Mouse (Mus musculus) forebrain, embryonic 13.5 days (tissue): ENCODE data around the gene Olfm2. TPM values are rescaled to one million over a fixed set of nuclear protein-coding genes. Genes with fewer than 3 reads are reported as not detected.

ENCODE experiments used
- ATAC-seq: fragments of 200-750 bp; cut with Nextera tagmentation; 2 replicates; pipeline ENCODE4 v1.8.0; 2017
- H3K27ac ChIP-seq: fragments of 300-500 bp; sonication (generic); 2 replicates; pipeline ENCODE4 v1.5.1; 2015; ENCODE audit warnings: inconsistent platforms, mild to moderate bottlenecking, moderate library complexity
- H3K27me3 ChIP-seq: fragments of 300-500 bp; sonication (generic); 2 replicates; pipeline ENCODE4 v1.6.1; 2015; ENCODE audit warnings: mild to moderate bottlenecking, inconsistent platforms
- H3K36me3 ChIP-seq: fragments of 300-500 bp; sonication (generic); 2 replicates; pipeline ENCODE4 v1.6.1; 2015; ENCODE audit warnings: mild to moderate bottlenecking, inconsistent platforms; ENCODE audit not compliant: poor library complexity, severe bottlenecking
- H3K4me1 ChIP-seq: fragments of 300-500 bp; sonication (generic); 2 replicates; pipeline ENCODE4 v1.6.1; 2015; ENCODE audit warnings: inconsistent platforms
- H3K4me2 ChIP-seq: fragments of 300-500 bp; sonication (generic); 2 replicates; pipeline ENCODE4 v1.6.1; 2015; ENCODE audit warnings: inconsistent platforms, mild to moderate bottlenecking, moderate library complexity
- H3K4me3 ChIP-seq: fragments of 300-500 bp; sonication (generic); 2 replicates; pipeline ENCODE4 v1.5.1; 2015; ENCODE audit warnings: mild to moderate bottlenecking, inconsistent platforms
- H3K9ac ChIP-seq: fragments of 300-500 bp; sonication (generic); 2 replicates; pipeline ENCODE4 v1.6.1; 2015; ENCODE audit warnings: mild to moderate bottlenecking, inconsistent platforms
- H3K9me3 ChIP-seq: fragments of 300-500 bp; sonication (generic); replicated peaks from 2 replicates; pipeline ENCODE4 v1.6.1; 2016; ENCODE audit warnings: inconsistent platforms
- WGBS: fragments of 180-500 bp; shearing (Covaris S2); methylation state at CpG from one replicate; pipeline ENCODE4 v1.1.7; 2015; 5-methylcytosine and 5-hydroxymethylcytosine counted together
- polyA plus RNA-seq: library from polyadenylated mRNA; unstranded; fragments of >200 nt; fragmentation: Nextera tagmentation; extraction: Ambion mirVana; gene quantifications from 2 replicates; pipeline ENCODE4 v1.2.1, GENCODE M21; 2015

Olfm2 gene
- polyA plus RNA-seq, 1 experiment from 2014 or later = 52.6 TPM

- H3K4me3 ChIP-seq = no peak overlapping the region
- no peaks in the 10 kb centered on the region for H3K36me3 ChIP-seq
- WGBS = 2% methylated on average over 12 of the region's 12 CpGs
- peak; percentile 48; the same call in 1 of the 2 replicates for ATAC-seq
- H3K4me2 ChIP-seq = no peak overlapping the region
- no peaks in the 10 kb centered on the region for H3K9me3 ChIP-seq
- no peak overlapping the region for H3K27ac ChIP-seq
- H3K4me1 ChIP-seq = peaks cover 15% of the 10 kb centered on the region
- H3K27me3 ChIP-seq = peaks cover 30% of the 10 kb centered on the region
- H3K9ac ChIP-seq = no peak overlapping the region
Observed at GRCm38 (mm10) chr9:20740407-20740806, 5.7 kb downstream of the Olfm2 start.

GRCm38 (mm10) chr9:20738251-20738999, 7.7 kb downstream of the Olfm2 start:
- WGBS = 51% methylated on average over 8 of the region's 8 CpGs
- H3K4me1 ChIP-seq = peaks cover 3% of the 10 kb centered on the region; the same call in 1 of the 2 replicates
- H3K27me3 ChIP-seq = peaks cover 10% of the 10 kb centered on the region
- H3K4me2 ChIP-seq = no peak overlapping the region
- no peak overlapping the region for H3K4me3 ChIP-seq
- no peak overlapping the region for H3K27ac ChIP-seq
- H3K36me3 ChIP-seq = no peaks in the 10 kb centered on the region
- H3K9ac ChIP-seq = no peak overlapping the region
- ATAC-seq = no peak
- H3K9me3 ChIP-seq = no peaks in the 10 kb centered on the region

GRCm38 (mm10) chr9:20737227-20737626, 8.9 kb downstream of the Olfm2 start:
- no peaks in the 10 kb centered on the region for H3K36me3 ChIP-seq
- no peaks in the 10 kb centered on the region for H3K9me3 ChIP-seq
- 97% methylated on average over 2 of the region's 2 CpGs for WGBS
- no peak overlapping the region for H3K4me2 ChIP-seq
- H3K4me3 ChIP-seq = no peak overlapping the region
- no peak overlapping the region for H3K27ac ChIP-seq
- H3K4me1 ChIP-seq = peaks cover 3% of the 10 kb centered on the region; the same call in 1 of the 2 replicates
- peaks cover 7% of the 10 kb centered on the region; the same call in 1 of the 2 replicates for H3K27me3 ChIP-seq
- H3K9ac ChIP-seq = no peak overlapping the region
- ATAC-seq = no peak

- WGBS = 75% methylated on average over 3 of the region's 3 CpGs
- no peaks in the 10 kb centered on the region for H3K36me3 ChIP-seq
- no peak overlapping the region for H3K27ac ChIP-seq
- no peak overlapping the region for H3K4me3 ChIP-seq
- ATAC-seq = no peak
- peaks cover 8% of the 10 kb centered on the region; the same call in 1 of the 2 replicates for H3K27me3 ChIP-seq
- no peaks in the 10 kb centered on the region for H3K9me3 ChIP-seq
- no peak overlapping the region for H3K4me2 ChIP-seq
- no peak overlapping the region for H3K9ac ChIP-seq
- H3K4me1 ChIP-seq = peaks cover 1% of the 10 kb centered on the region; the same call in 1 of the 2 replicates
Observed at GRCm38 (mm10) chr9:20734692-20735091, 11.5 kb downstream of the Olfm2 start.

GRCm38 (mm10) chr9:20731797-20732196, 14.4 kb downstream of the Olfm2 start:
- Histone ChIP-seq H3K9ac (no peak overlapping the region), H3K4me3 (no peak overlapping the region), H3K36me3 (no peaks in the 10 kb centered on the region), H3K4me2 (no peak overlapping the region), H3K4me1 (peaks cover 18% of the 10 kb centered on the region), H3K27me3 (peaks cover 36% of the 10 kb centered on the region), H3K27ac (no peak overlapping the region), H3K9me3 (no peaks in the 10 kb centered on the region)
- WGBS = 68% methylated on average over 4 of the region's 4 CpGs
- ATAC-seq = no peak

- no peak overlapping the region for H3K4me3 ChIP-seq
- H3K4me1 ChIP-seq = peaks cover 30% of the 10 kb centered on the region
- 48% methylated on average over 6 of the region's 6 CpGs for WGBS
- no peaks in the 10 kb centered on the region for H3K36me3 ChIP-seq
- no peaks in the 10 kb centered on the region for H3K9me3 ChIP-seq
- H3K27me3 ChIP-seq = peaks cover 59% of the 10 kb centered on the region
- no peak overlapping the region for H3K9ac ChIP-seq
- no peak overlapping the region for H3K4me2 ChIP-seq
- H3K27ac ChIP-seq = no peak overlapping the region
- ATAC-seq = no peak
Observed at GRCm38 (mm10) chr9:20729451-20729850, 16.7 kb downstream of the Olfm2 start.

GRCm38 (mm10) chr9:20727601-20728113, 18.5 kb downstream of the Olfm2 start:
- ATAC-seq = peak; percentile 63
- no peaks in the 10 kb centered on the region for H3K36me3 ChIP-seq
- H3K9ac ChIP-seq = peak overlapping the region; percentile 74
- peaks cover 30% of the 10 kb centered on the region for H3K4me1 ChIP-seq
- H3K27me3 ChIP-seq = peaks cover 65% of the 10 kb centered on the region
- H3K27ac ChIP-seq = no peak overlapping the region
- peak overlapping the region; percentile 55 for H3K4me3 ChIP-seq
- H3K9me3 ChIP-seq = no peaks in the 10 kb centered on the region
- H3K4me2 ChIP-seq = peak overlapping the region; percentile 98
- WGBS = under 1% methylated on average over 43 of the region's 46 CpGs

- peak overlapping the region; percentile 74 for H3K9ac ChIP-seq
- no peaks in the 10 kb centered on the region for H3K36me3 ChIP-seq
- H3K27ac ChIP-seq = no peak overlapping the region
- H3K4me3 ChIP-seq = peak overlapping the region; percentile 55
- H3K4me2 ChIP-seq = peak overlapping the region; percentile 98
- H3K9me3 ChIP-seq = no peaks in the 10 kb centered on the region
- peak; percentile 52 for ATAC-seq
- H3K27me3 ChIP-seq = peaks cover 65% of the 10 kb centered on the region
- under 1% methylated on average over 36 of the region's 54 CpGs for WGBS
- peaks cover 30% of the 10 kb centered on the region for H3K4me1 ChIP-seq
Observed at GRCm38 (mm10) chr9:20726859-20727600, 19.1 kb downstream of the Olfm2 start.

- Histone ChIP-seq H3K27ac (no peak overlapping the region), H3K36me3 (no peaks in the 10 kb centered on the region), H3K4me1 (peaks cover 30% of the 10 kb centered on the region), H3K9me3 (no peaks in the 10 kb centered on the region), H3K4me2 (peak overlapping the region; percentile 98), H3K4me3 (peak overlapping the region; percentile 55), H3K27me3 (peaks cover 65% of the 10 kb centered on the region), H3K9ac (peak overlapping the region; percentile 74)
- ATAC-seq = peak; percentile 30
- 1% methylated on average over 41 of the region's 42 CpGs for WGBS
Observed at GRCm38 (mm10) chr9:20726134-20726858, 19.9 kb downstream of the Olfm2 start.

GRCm38 (mm10) chr9:20721582-20721981, 24.6 kb downstream of the Olfm2 start:
- Histone ChIP-seq H3K36me3 (no peaks in the 10 kb centered on the region), H3K27ac (no peak overlapping the region), H3K4me3 (no peak overlapping the region), H3K4me1 (peaks cover 10% of the 10 kb centered on the region), H3K9ac (no peak overlapping the region), H3K4me2 (no peak overlapping the region), H3K9me3 (no peaks in the 10 kb centered on the region), H3K27me3 (peaks cover 27% of the 10 kb centered on the region)
- WGBS = 78% methylated on average over 2 of the region's 2 CpGs
- ATAC-seq = no peak

- no peak for ATAC-seq
- Histone ChIP-seq H3K4me2 (no peak overlapping the region), H3K4me1 (peaks cover 15% of the 10 kb centered on the region), H3K27me3 (no peaks in the 10 kb centered on the region), H3K9me3 (no peaks in the 10 kb centered on the region; the same call in 1 of the 2 replicates), H3K36me3 (0 out of 2 replicates have a peak, but pooled peaks cover 4% of the 10 kb centered on the region), H3K27ac (no peak overlapping the region), H3K9ac (no peak overlapping the region), H3K4me3 (no peak overlapping the region)
- 77% methylated on average over 7 of the region's 7 CpGs for WGBS
Observed at GRCm38 (mm10) chr9:20715332-20715731, 30.8 kb downstream of the Olfm2 start.
